Mouse (Mus musculus): ENCODE measurements at regions not wholly inside any gene's neighbourhood (a gene's known extent, or its start where the extent isn't known, plus 50 kb on each side); places are given as distances from the start of the nearest gene placed in this dataset.

DNA sequence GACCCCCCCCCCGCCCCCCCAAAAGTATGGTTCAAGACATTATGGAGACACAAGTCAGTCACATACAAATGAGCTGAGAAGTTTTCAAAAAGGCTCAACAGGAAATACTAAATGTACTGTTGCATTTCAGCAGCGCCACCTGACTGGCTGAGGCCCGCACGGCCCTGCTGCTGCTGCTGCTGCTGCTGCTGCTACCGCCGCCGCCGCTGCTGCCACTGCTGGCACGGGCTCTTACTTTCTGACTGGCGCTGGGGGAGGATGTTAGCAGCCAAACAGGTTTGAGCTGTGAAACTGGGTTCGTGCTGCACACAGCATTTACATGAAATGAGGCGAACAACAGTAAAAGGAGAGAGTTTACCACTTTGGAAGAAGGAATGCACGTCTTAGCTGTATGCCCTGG is 167.3 kb upstream of the Lrig3 start:
- Histone ChIP-seq H3K4me3 (ENCODE audit: insufficient read depth, low read depth, low read length) (no peak overlapping the region), H3K27ac (ENCODE audit: insufficient read depth, low read depth, low read length) (no peak overlapping the region), H3K4me1 (ENCODE audit: control insufficient read depth, insufficient read depth, low read length) (no peaks in the 10 kb centered on the region)
- TF ChIP-seq CTCF (IDR thresholded peaks at IDR 0.05; ENCODE audit: insufficient read depth, low read depth, low read length) (no peak), POLR2A (IDR thresholded peaks at IDR 0.05; ENCODE audit: insufficient read depth, low read depth, low read length) (no peak)
- 36% methylated on average over 13 of the region's 13 CpGs for WGBS

DNA sequence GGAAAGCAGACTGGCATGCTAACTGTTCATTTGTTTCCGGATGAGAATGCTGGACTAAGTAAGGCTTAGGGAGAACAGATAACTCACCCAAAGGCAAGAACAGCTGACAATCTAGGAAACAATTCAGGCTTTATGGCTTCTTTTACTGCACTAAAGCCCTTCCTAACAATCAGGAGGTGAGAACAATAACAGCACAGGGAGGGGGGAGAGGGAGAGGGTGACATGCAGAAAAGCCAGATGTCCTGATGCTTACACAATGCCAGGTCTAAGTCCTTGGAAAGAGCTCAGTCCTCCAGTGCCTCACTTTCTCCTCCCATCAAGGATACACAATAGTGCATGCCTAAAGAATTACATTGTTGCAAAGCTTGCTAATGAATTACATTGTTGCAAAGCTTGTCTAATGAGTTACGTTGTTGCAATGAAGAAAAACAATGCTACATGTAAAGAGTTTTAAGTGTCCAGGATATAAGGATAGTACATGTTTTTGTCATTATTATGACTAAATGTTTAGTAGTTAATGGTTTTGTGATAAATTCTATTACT is 165.3 kb upstream of the Lrig3 start:
- TF ChIP-seq CTCF (IDR thresholded peaks at IDR 0.05; ENCODE audit: insufficient read depth, low read depth, low read length) (no peak), POLR2A (IDR thresholded peaks at IDR 0.05; ENCODE audit: insufficient read depth, low read depth, low read length) (no peak)
- 73% methylated on average over 2 of the region's 2 CpGs for WGBS
- Histone ChIP-seq H3K27ac (ENCODE audit: insufficient read depth, low read depth, low read length) (no peak overlapping the region), H3K4me1 (ENCODE audit: control insufficient read depth, insufficient read depth, low read length) (no peaks in the 10 kb centered on the region), H3K4me3 (ENCODE audit: insufficient read depth, low read depth, low read length) (no peak overlapping the region)

DNA sequence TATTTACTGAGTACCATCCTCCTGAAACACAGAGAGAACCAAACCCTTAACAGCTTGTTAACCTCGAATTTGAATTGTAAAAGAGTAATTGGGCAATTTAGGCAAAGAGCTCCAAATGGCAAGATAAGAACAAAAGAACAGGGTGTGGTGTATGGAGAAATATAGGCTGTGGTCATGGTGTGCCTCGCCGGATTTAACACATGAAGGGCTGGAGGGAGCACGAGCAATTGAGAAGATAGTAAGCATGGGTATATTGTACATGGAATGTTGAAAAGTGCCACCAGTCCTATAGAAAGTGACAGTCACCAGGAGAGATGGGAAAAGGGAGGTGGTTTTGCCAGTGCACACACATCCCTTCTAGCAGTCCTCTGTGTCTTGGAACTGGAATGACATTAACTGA is 164.5 kb upstream of the Lrig3 start:
- no peaks in the 10 kb centered on the region for H3K4me1 ChIP-seq (ENCODE audit: control insufficient read depth, insufficient read depth, low read length)
- H3K27ac ChIP-seq (ENCODE audit: insufficient read depth, low read depth, low read length) = no peak overlapping the region
- no peak overlapping the region for H3K4me3 ChIP-seq (ENCODE audit: insufficient read depth, low read depth, low read length)
- no peak for TF ChIP-seq POLR2A (IDR thresholded peaks at IDR 0.05; ENCODE audit: insufficient read depth, low read depth, low read length)
- TF ChIP-seq CTCF (IDR thresholded peaks at IDR 0.05; ENCODE audit: insufficient read depth, low read depth, low read length) = no peak
- 35% methylated on average over 4 of the region's 4 CpGs for WGBS

DNA sequence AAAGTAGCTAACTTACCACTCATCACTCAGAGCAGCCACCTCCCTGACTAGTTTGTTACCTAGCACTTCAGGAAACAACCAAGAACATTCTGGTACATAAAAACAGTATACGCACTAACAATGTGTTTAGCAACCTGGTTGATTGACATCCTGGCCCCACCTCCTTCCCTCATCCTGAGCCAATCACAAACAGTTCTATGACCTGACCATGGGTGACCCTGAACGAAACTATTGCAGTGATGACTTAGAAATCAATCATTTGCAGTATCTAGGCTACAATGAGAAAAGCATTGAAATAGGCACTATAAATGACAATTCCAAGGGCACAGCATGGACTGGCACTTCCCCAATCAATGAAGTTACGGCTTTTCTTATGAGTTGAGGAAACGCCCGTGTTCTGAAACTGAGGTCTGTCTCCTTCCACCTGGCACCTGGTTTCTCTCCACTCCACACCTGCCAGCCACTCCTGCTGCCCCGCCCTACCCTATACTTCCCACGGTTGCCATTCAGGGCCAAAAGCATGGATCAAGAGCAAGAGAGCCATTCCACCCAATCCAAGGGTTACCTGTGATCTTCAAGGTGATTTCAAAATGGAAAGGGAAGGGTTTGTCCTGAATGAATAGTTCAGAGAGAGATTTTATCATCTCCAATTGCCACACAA is 162.9 kb upstream of the Lrig3 start:
- no peaks in the 10 kb centered on the region for H3K4me1 ChIP-seq (ENCODE audit: control insufficient read depth, insufficient read depth, low read length)
- no peak overlapping the region for H3K4me3 ChIP-seq (ENCODE audit: insufficient read depth, low read depth, low read length)
- H3K27ac ChIP-seq (ENCODE audit: insufficient read depth, low read depth, low read length) = no peak overlapping the region
- 96% methylated on average over 7 of the region's 7 CpGs for WGBS
- no peak for TF ChIP-seq POLR2A (IDR thresholded peaks at IDR 0.05; ENCODE audit: insufficient read depth, low read depth, low read length)
- no peak for TF ChIP-seq CTCF (IDR thresholded peaks at IDR 0.05; ENCODE audit: insufficient read depth, low read depth, low read length)

DNA sequence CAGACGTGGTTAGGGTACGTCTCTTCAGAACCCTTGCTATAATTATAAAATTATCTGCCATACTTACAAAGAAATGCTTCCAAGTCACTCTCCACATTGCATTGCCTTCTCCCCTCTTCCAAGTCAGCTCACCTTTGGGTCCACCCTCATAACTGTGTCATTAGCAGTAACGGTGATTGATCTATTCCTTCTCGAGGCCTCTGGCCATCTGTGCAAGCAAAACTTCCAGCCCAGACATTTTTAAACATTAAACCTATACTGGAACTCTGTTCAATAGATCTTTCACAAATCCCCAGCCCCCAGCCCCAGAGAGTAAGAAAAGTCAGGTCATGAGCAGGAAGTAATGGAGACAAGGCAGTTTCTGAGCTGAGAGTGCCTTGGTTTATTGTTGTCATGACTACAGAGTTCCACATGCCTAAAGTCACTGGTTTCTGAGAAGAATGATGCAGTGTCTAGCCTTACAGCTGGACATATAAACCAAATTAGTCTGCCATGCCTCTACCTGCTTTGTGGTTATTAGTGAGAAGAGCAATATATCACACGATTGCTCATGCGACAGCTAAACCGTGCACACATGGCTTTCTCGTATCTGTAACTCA is 156.1 kb upstream of the Lrig3 start:
- TF ChIP-seq POLR2A (IDR thresholded peaks at IDR 0.05; ENCODE audit: insufficient read depth, low read depth, low read length) (no peak), CTCF (IDR thresholded peaks at IDR 0.05; ENCODE audit: insufficient read depth, low read depth, low read length) (no peak)
- 88% methylated on average over 8 of the region's 8 CpGs for WGBS
- no peaks in the 10 kb centered on the region for H3K4me1 ChIP-seq (ENCODE audit: control insufficient read depth, insufficient read depth, low read length)
- no peak overlapping the region for H3K4me3 ChIP-seq (ENCODE audit: insufficient read depth, low read depth, low read length)
- H3K27ac ChIP-seq (ENCODE audit: insufficient read depth, low read depth, low read length) = no peak overlapping the region

DNA sequence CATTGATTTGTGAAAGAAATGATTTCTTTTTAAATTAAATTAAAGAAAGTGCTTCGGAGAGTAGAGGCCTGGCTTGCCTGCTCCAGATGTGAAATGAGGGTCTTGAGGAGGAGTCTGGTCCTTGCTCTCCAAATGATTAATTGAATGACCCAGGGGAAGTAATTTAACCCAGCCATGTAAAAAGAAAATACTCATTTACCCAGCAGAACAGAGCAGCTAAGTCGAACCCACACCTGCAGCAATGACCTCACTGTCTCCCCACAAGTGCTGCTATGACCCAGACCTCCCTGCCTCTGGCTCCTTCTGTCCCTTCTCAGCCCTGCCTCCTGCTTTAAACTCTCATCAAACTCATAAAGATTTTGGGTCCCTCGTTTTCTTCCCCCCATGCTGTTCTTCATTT is 155.4 kb upstream of the Lrig3 start:
- Histone ChIP-seq H3K4me3 (ENCODE audit: insufficient read depth, low read depth, low read length) (no peak overlapping the region), H3K27ac (ENCODE audit: insufficient read depth, low read depth, low read length) (no peak overlapping the region), H3K4me1 (ENCODE audit: control insufficient read depth, insufficient read depth, low read length) (no peaks in the 10 kb centered on the region)
- TF ChIP-seq POLR2A (IDR thresholded peaks at IDR 0.05; ENCODE audit: insufficient read depth, low read depth, low read length) (no peak), CTCF (IDR thresholded peaks at IDR 0.05; ENCODE audit: insufficient read depth, low read depth, low read length) (no peak)
- WGBS = 76% methylated on average over 3 of the region's 3 CpGs

DNA sequence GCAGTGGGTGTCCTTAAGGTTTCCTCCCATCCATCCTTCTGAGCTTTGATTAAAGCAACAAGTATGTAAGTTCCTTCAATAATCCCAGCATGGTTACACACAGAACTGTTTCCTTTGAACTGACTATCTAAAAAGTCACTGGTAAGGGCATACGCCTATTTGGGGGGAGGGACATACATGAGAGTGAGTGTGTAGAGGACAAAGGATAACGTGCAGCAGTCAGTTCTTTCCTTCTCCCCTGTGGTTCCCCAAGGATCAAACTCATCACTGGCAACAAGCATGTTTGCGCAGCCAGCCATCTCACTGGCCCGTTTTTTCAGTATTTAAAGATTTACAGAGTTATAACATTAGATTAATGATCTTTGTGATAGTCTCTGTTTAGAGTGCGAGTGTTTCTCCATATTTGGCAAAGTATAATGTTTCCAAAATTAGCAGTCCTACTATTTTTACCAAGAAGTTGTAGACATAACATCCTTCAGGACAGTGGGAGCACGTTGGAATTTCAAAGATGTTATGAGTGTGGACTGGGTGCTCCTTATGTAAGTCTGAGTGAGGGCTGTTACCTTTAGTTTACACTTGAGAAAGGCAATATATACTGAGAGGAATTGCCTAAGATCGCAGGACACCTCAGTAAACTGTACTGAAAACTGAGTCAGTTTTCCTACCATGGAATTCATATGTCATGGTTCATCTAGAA is 151.6 kb upstream of the Lrig3 start:
- Histone ChIP-seq H3K4me3 (ENCODE audit: insufficient read depth, low read depth, low read length) (no peak overlapping the region), H3K27ac (ENCODE audit: insufficient read depth, low read depth, low read length) (no peak overlapping the region), H3K4me1 (ENCODE audit: control insufficient read depth, insufficient read depth, low read length) (no peaks in the 10 kb centered on the region)
- WGBS = 77% methylated on average over 7 of the region's 7 CpGs
- TF ChIP-seq POLR2A (IDR thresholded peaks at IDR 0.05; ENCODE audit: insufficient read depth, low read depth, low read length) (no peak), CTCF (IDR thresholded peaks at IDR 0.05; ENCODE audit: insufficient read depth, low read depth, low read length) (no peak)

DNA sequence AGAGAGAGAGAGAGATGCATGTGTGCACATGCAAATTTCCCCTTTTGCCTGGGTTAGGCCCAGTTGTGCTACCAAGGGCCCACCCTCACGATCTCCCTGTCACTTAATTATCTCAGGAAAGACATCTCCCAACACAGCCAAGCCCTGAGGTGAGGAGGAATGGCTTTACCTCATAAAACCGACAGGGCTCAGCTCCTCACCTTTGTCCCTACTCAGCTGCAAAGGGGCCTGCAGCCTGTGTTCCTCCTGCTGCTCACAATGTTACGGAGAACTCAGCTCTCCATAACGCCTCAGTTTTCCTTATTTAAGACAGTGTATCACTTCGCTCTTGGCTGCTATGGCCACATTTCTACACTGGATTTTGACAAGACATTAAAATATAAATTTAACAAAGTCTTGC is 133.8 kb upstream of the Lrig3 start:
- WGBS = 83% methylated on average over 5 of the region's 5 CpGs
- H3K27ac ChIP-seq (ENCODE audit: insufficient read depth, low read depth, low read length) = no peak overlapping the region
- no peak overlapping the region for H3K4me3 ChIP-seq (ENCODE audit: insufficient read depth, low read depth, low read length)
- TF ChIP-seq CTCF (IDR thresholded peaks at IDR 0.05; ENCODE audit: insufficient read depth, low read depth, low read length) (no peak), POLR2A (IDR thresholded peaks at IDR 0.05; ENCODE audit: insufficient read depth, low read depth, low read length) (no peak)
- no peaks in the 10 kb centered on the region for H3K4me1 ChIP-seq (ENCODE audit: control insufficient read depth, insufficient read depth, low read length)

DNA sequence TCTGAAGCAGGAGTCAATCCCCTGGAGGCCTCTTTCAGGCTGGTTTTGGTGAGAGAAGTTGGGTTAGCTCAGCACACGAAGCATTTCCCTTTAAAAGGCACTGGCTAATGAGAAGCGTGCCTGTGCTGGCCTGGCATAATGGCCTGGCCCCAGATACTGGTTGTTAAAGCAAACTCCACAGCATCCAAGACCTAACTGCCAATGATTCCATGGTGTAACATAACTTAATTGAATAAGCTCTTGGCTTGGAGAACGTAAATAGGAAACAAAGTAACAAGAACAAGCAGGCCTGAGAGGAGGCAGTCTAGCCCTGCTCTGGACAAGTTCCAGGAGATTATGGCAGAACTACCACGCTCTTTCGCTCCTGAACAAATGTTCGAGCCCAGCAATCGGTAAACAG is 133.2 kb upstream of the Lrig3 start:
- H3K4me1 ChIP-seq (ENCODE audit: control insufficient read depth, insufficient read depth, low read length) = no peaks in the 10 kb centered on the region
- TF ChIP-seq CTCF (IDR thresholded peaks at IDR 0.05; ENCODE audit: insufficient read depth, low read depth, low read length) = no peak
- TF ChIP-seq POLR2A (IDR thresholded peaks at IDR 0.05; ENCODE audit: insufficient read depth, low read depth, low read length) = no peak
- H3K4me3 ChIP-seq (ENCODE audit: insufficient read depth, low read depth, low read length) = no peak overlapping the region
- no peak overlapping the region for H3K27ac ChIP-seq (ENCODE audit: insufficient read depth, low read depth, low read length)
- WGBS = 74% methylated on average over 7 of the region's 7 CpGs

All from olfactory bulb, adult 2 months (tissue).